Mouse (Mus musculus) cerebellum, postnatal 4 days (tissue): ENCODE results near the gene Gm29735.
"Not testable (repeated sequence)": the region's sequence is repeated elsewhere in the genome, so short reads cannot be mapped to it uniquely, and the experiment has no call there.

Experiments used
- DNase-seq, 2 experiments: peaks; one replicate each; pipeline ENCODE4 v3.0.0; 2022; ENCODE audit warnings: low spot score in 2 of 2, mixed read lengths in 1 of 2

The Gm29735 gene

DNA sequence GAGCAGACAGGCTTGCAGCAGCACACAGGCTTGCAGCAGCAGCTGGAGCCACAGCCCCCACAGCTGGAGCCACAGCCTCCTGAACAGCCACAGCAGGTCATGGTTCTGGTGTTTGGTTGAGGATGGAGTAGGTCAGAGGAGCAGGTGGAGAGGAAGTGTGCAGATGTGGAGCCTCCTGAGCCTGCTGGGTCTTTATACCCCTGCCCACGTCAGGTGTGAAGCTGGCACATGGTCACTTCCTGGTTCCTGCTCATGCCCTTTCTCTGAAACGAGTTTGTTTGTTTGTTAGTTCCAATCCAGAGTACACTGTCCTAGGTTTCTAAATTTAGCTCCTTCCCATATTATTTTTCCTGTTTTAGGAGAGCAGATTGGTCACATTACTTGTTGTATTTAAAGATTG is at the start of gene Gm29735:
Gene Gm29735, minus strand, starts transcription at position 101 of the 400 bp plus-strand sequence.
- not testable (repeated sequence) for DNase-seq

DNA sequence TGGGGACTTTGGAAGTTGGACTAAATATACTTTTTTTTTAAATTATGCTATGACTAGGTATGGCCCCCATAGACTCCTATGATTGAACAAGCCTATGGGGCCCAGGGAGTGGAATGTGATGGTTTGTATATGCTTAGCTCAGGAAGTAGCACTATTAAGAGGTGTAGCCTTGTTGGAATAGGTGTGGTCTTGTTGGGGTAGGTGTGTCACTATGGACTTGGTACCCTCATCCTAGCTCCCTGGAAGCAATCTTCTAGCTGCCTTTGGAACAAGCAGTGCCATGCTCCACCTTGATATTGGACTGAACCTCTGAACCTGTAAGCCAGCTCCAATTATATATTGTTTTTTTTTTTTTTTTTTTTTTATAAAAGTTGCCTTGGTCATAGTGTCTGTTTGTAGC is 48.6 kb upstream of the Gm29735 start:
- DNase-seq: no peak

DNA sequence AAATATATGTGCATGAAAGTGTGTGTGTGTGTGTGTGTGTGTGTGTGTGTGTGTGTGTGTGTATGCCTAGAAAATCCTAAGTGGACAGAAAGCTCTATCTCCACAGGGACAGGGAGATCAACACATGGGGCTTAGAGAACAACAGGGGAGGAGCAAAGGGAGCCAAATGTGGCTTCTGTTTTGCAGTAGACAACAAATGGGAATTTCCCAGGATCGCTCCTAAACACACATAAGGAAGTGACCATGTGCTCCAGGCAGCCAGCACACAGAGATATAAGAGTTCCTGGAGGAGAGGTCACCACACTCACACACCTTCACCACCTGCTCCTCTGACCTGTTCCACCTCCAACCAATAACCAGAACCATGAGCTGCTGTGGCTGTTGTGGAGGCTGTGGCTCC is 44.2 kb upstream of the Gm29735 start, which contains the start of gene Krtap5-3:
Gene Krtap5-3, plus strand, starts transcription at position 301 of the 400 bp plus-strand sequence.
- DNase-seq: no peak

DNA sequence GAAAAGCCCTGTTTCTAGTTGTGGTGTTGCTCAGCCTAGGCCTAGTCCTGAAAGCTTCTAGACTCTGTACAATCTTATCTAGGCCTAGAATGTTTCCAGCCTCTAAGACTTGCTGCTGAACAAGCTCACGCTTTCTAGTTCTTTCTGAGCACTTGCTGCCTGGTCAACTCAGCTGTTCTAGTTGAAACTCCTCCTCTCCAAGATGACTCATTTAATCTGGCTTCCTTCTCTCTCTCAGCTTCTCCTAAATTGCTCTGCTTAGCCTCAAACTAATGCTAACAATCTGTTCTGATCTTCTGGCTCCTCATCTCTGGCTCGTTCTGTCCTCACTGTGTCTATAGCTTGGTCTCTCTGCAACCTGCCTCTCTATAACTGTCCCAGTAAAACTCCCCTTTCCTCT is 41.8 kb upstream of the Gm29735 start:
- no peak for DNase-seq

DNA sequence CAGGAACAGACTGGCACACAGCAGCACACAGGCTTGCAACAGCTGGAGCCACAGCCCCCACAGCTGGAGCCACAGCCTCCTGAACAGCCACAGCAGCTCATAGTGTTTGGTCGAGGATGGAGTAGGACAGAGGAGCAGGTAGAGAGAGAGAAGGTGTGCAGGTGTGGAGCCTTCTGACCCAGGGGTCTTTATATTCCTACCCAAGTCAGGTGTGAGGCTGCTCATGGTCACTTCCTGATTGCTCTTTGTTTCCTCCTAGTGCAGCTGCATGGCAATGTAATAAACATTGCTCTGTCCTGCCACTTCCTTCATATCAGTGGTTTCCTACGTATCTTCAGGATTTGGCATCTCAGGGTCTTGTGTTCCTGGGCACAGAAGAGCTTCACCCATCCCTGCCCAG is 33.4 kb upstream of the Gm29735 start, which contains the start of gene Gm10153:
Gene Gm10153, minus strand, starts transcription at position 101 of the 400 bp plus-strand sequence.
- no peak for DNase-seq

DNA sequence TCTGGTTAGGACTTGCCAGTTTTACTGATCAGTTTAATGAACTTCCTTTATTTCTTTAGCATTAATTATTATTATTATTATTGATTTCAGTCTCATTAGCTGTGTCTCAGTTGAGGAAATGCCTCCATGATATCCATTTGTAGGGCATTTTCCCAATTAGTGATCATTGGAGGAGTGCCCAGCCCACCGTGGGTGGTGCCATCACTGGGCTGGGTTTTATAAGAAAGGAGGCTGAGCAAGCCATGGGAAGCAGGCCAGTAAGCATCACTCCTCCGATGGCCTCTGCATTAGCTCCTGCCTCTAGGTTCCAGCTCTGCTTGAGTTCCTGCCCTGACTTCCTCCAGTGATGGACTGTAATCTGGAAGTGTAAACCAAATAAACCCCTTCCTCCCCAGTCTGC is 31.2 kb upstream of the Gm29735 start:
- DNase-seq: no peak

DNA sequence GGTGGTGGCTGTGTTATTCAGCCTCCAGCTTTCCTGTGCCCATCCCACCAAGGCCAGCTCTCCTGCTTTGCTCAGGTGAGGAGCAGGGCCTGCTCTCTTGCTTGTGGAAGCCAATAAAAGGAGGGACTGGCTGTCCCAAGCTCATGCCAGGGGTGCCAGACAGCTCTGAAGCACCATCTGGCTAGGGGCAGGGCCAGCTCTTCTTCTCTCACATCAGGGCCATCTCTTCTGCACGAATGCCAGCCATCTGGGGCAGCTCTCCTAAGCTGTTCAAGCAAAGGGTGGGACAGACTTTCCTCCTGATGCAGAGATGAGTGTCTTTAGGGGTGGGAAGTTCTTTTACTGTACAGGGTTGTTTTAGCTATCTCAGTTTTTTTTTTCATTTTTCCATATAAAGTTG is 24.1 kb upstream of the Gm29735 start:
- peak in 1 of 2 experiments; percentile 32 for DNase-seq

DNA sequence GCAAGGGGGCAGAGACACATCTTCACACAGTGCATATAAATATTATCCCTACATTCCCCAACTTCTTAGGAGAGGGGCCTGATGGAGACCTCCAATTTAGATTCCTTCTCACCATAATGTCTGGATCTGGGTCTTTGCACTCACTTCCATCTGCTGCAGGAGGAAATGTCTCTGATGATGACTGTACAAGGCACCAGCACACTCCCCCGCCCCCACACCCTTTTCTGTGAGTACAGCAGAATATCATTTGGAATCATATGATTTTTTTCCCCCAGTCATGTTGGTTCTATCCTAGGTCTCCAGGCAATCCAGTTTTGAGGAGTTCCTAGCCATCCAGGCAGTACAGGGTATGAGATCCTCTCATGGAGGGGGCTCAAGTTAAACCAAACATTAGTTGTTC is 21.8 kb upstream of the Gm29735 start:
- DNase-seq: no peak

DNA sequence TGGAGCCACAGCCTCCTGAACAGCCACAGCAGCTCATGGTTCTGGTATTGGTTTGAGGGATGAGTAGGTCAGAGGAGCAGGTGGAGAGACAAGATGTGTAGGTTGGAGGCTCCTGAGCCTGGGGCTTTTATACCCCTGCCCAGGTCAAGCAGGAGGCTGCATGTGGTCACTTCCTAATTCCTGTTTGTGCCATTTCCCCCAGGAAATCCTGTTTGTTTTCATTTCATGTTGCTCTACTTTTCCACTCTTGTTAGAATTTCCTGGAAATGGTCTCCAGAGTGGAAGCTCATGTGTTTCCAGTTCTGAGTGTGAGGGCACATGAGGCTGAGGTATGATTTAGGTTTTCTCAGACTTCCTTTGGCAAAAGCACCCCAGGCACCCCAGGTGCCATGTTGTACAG is 19.0 kb upstream of the Gm29735 start, which contains the start of gene Krtap5-2:
Gene Krtap5-2, minus strand, starts transcription at position 101 of the 400 bp plus-strand sequence.
- not testable (repeated sequence) for DNase-seq

DNA sequence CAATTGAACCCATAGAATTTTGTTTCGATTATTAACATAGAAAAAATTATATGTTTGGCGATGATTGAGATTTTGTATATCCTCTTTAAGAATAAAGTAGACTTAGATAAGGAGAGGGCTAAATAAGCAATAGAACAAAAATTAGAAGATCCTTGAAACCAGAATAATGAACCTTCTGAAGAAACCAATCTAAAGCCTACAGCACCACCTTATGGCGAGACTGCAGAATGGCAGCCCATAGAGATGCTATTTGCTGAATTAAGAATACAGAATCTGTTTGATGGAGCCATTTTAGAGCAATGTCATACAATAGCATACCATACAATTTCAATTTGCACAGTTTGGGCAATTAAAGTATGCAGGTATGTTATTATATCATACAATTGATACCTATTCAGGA is 12.9 kb upstream of the Gm29735 start:
- DNase-seq: no peak

DNA sequence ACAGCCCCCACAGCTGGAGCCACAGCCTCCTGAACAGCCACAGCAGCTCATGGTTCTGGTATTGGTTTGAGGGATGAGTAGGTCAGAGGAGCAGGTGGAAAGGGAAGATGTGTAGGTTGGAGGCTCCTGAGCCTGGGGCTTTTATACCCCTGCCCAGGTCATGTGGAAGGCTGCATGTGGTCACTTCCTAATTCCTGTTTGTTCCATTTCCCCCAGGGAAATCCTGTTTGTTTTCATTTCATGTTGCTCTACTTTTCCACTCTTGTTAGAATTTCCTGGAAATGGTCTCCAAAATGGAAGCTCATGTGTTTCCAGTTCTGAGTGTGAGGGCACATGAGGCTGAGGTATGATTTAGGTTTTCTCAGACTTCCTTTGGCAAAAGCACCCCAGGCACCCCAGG is 8.7 kb upstream of the Gm29735 start, which contains the start of gene Gm4553:
Gene Gm4553, minus strand, starts transcription at position 101 of the 400 bp plus-strand sequence.
- DNase-seq: not testable (repeated sequence)

DNA sequence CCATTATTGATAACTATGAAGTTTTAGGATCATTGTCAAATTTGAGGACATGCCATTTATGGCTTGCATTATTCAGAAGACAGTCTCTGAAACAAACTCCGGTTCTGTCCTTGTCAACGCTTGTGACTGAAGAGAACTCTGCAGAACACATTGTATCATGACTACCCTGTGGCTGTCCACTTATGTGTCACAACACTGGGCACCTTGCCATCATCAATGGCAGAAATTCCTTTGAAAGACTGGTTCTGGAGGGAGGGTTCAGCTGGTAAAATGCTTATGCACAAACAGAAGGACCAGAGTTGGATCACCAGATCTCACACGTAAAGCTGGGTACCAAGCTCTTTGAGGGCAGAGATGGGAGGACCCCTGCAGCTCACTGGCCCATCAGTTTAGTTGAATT is 2.5 kb upstream of the Gm29735 start:
- DNase-seq: no peak

DNA sequence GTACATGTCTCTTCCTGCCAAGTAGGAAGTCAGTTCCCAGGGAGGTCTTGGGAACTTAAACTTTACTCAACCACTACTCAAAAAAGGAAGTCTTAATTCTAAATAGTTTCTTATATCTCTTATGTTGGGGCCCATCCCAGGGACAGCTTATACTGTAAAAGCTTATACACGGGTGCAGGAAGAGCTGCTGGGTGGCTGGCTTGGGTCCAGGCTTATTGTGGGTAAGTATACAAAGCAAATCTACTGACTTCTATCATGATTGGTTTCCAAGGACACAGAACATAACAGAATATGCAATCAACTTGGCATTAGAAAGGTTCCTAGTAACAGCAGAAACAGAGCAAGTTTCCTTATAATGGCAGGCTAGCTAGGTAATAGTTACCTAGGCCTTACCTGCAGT is 1.6 kb downstream of the Gm29735 start:
- DNase-seq: no peak

DNA sequence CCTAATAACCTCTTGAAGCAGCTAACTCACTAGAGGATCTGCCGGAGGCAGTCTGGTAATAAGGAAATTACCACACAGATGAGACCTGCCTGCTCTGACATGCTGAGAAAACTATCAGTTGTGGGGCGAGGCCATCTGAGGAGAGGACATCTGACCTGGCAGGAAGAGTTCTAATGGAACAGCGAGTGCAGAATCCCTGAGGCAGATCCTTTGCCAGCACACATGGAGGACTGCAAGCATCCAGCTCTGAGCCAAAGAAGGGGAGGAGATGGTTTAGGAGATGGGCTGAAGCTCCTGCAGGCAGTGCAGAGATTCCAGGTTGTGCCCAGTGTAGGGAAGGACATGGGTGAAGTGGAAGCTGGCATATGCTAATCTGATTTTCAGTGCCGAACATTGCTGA is 4.7 kb downstream of the Gm29735 start:
- DNase-seq: no peak

DNA sequence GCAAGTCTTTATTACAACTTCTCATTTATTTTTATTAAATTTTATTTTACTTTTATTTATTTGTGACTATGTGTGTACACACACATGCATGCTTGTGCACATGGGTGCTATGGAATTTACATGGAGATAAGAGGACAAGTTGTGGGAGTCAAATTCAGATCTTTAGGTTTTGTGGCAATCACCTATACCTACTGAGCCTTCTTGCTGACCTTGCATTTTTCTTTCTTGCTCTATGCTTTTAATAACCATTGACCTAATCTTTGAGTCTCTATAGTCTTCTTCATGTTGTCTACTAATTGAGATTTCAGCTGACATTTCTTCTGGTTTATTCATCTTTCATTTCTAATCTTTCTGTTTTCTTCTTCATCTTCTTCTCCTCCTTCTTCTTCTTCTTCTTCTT is 8.3 kb downstream of the Gm29735 start:
- DNase-seq: no peak

DNA sequence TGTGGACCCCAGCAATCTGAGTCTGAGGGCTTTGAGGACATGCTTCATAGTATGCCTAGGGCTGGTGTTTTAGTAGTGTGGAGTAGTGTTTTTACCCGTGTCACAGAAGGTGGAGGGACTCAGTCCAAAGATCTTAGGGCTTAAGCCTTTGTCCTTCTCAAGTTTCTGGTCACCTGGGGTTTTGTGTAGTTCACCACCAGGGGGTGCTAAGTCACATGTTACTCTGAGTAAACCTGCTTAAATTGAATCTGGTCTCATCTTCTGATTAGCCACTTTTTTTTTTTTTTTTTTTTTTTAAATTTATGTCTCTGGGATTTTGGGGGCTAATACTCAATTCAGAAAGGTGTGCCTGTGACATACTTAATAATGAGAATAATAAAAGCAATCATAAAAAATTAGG is 10.9 kb downstream of the Gm29735 start:
- peak in 1 of 2 experiments; percentile 39 for DNase-seq

DNA sequence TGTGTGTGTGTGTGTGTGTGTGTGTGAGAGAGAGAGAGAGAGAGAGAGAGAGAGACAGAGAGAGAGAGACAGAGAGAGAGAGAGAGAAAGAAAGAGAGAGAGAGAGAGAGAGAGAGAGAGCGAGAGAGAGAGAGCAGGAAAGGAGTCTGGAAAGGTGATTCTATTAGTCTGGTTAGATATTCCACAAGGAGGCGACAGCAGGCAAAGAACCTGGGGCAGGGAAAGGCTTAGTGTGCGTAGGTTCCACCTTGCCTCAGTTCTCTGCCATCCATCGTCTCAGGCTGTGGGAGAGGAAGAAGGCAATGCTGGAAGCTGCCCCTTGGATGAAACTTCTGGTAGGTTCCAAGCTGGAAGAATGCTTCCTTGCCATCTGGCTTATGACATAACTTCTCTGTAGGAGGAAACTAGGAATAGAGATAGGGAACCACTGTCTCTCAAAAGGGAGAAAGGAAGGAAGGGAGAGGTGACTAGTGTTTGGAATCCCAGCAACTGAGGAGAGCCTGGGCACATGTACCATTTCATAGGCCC is 11.4 kb downstream of the Gm29735 start:
- no peak for DNase-seq

DNA sequence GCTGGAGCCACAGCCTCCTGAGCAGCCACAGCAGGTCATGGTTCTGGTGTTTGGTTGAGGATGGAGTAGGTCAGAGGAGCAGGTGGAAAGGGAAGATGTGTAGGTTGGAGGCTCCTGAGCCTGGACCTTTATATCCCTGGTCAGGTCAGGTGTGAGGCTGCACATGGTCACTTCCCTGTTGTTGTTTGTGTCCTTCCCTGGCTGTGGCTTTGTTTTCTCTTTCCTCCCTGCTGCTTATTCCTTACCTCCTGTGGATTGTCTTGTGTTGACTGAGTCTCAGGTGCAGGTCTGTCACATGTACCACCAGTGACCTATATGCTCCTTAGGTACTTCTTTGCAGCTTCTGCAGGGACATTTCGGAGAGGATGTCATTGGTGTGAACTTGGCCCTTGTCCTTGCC is 12.4 kb downstream of the Gm29735 start, which contains the start of gene Gm45337:
Gene Gm45337, minus strand, starts transcription at position 101 of the 400 bp plus-strand sequence.
- DNase-seq: no peak

DNA sequence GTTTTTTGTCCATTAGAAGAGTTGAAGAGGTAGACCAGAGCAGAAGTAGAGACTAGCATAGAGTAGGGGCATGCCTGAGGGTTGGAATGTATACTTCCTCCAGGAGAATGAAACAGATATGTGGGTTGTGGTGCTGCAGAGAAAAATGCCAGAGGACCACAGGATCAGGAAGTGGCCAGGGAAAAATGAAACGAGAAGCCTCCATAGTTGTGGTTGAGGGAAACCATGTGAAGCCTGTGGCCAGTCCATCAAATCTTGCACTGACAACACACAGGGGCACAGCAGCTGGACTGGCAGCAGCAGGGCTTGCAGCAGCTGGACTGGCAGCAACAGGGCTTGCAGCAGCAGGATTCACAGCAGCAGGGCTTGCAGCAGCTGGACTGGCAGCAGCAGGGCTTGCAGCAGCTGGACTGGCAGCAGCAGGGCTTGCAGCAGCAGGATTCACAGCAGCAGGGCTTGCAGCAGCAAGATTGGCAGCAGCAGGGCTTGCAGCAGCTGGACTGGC is 13.4 kb downstream of the Gm29735 start:
- DNase-seq: not testable (repeated sequence)

DNA sequence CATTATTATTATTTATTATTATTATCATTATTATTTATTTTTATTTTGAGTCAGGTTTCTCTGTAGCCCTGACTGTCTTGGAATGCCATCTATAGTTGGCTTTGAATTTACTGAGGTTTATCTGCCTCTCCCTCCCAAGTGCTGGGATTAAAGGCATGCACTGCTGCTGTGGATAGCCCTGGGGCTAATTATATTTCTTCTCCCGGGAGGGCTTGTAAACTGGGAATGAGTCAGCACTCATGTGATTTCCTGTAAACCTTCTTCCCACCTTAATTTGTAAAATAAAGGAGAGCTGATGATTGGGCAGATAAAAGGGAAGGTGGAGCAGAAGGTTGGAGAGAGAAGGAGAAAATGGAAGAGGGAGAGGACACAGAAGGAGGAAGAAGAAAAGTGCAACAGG is 16.2 kb downstream of the Gm29735 start:
- no peak for DNase-seq

DNA sequence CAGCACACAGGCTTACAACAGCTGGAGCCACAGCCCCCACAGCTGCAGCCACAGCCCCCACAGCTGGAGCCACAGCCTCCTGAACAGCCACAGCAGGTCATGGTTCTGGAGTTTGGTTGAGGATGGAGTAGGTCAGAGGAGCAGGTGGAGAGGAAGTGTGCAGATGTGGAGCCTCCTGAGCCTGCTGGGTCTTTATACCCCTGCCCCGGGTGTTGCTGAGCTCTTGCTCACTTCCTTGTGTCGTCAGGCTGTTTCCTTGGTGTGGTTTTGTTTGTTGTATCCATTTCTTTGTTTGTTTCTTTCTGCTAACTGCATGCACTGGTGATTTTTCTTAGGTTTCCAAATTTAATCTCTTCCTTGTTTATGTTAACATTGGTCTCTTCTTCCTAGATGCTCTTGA is 21.0 kb downstream of the Gm29735 start, which contains the start of gene Gm39115:
Gene Gm39115, minus strand, starts transcription at position 101 of the 400 bp plus-strand sequence.
- not testable (repeated sequence) for DNase-seq

DNA sequence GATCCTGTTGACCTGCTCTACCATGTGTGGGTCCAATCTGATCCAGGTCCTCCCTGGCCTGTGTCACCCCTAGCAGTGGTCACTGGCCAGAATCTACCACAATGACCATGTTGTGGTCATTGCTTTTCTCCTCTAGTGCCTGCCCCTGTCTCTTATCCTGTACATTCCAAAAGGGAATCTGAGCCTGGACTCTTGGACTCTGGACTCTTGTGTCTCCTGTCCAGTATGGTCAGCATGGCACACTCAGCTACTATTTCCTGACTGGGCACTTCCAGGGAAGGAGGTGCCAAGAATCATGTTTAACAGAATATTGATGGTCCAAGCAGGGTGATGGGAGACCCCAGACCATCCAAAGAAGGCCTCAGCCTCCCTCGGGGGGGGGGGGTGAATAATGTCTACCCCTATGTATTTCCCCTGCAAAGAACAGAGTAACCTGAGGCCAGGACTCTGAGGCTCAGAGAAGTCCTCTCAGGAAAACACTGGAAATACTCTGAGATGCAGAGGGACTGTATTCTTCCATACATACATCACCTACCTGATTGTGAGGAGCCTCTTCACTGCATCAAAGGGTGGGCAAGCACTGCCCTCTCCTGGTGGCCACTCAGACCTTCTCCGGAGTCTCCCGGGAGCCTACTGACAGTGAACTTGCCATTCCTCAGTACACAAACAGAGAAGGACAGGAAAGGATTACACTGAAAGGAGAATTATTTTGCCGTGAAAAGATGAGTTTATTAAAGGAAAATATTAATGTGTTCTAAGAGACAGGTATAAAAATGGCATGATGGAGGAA is 22.5 kb downstream of the Gm29735 start:
- peak in 1 of 2 experiments; percentile 18 for DNase-seq

DNA sequence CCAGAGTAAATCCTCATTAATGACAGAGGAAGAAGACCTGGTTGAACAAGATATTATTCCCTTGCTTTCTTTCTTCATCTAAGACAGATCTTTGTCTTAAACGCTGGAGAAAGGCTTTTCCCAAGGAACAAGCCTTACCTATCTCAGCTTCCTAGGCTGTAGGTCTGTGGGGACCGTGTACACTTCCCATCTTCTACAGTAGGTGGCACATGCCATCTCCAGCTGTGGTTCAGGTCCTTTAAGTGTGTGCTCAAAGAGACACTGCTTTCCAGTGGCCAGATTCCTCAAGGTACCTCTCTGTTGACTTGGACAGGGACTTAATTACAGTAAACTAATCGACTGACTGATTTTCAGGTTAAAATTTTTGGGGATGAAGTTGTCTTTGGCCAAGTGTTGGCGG is 28.1 kb downstream of the Gm29735 start:
- DNase-seq: no peak
